Mouse (Mus musculus): Measurements from ENCODE around the gene Bicdl1. TPM values are rescaled to one million over a fixed set of nuclear protein-coding genes. Genes with fewer than 3 reads are reported as not detected.
A peak's percentile ranks its signal among the peaks of the same experiment; 100 is the strongest.

Bicdl1 gene
- polyA plus RNA-seq, 1 experiment: 15.5 TPM

GRCm38 (mm10) chr5:115748316-115748715 lies 16.9 kb upstream of the Bicdl1 start:
- WGBS: 75% methylated on average over 8 of the region's 8 CpGs
- no peaks in the 10 kb centered on the region for H3K4me1 ChIP-seq (ENCODE audit: control insufficient read depth, insufficient read depth, insufficient read length, low read length)

GRCm38 (mm10) chr5:115745319-115745718 lies 13.9 kb upstream of the Bicdl1 start:
- no peak overlapping the region for H3K27ac ChIP-seq (ENCODE audit: insufficient read depth, low read depth, low read length)
- 80% methylated on average over 15 of the region's 15 CpGs for WGBS
- no peak overlapping the region for H3K4me3 ChIP-seq (ENCODE audit: low read depth, low read length)
- no peaks in the 10 kb centered on the region for H3K36me3 ChIP-seq (ENCODE audit: control insufficient read depth, insufficient read depth, low read length)
- H3K27me3 ChIP-seq (ENCODE audit: control insufficient read depth, insufficient read depth, low read length): no peaks in the 10 kb centered on the region
- H3K4me1 ChIP-seq (ENCODE audit: control insufficient read depth, insufficient read depth, insufficient read length, low read length): no peaks in the 10 kb centered on the region
- TF ChIP-seq POLR2A (IDR thresholded peaks at IDR 0.05; ENCODE audit: low read depth, low read length) (no peak), CTCF (IDR thresholded peaks at IDR 0.05; ENCODE audit: extremely low read depth, insufficient read length, insufficient replicate concordance, low read depth, low read length) (no peak)

More at GRCm38 (mm10) chr5:115748316-115748715, 16.9 kb upstream of the Bicdl1 start:
- H3K27ac ChIP-seq (ENCODE audit: insufficient read depth, low read depth, low read length): no peak overlapping the region
- H3K27me3 ChIP-seq (ENCODE audit: control insufficient read depth, insufficient read depth, low read length): no peaks in the 10 kb centered on the region
- H3K4me3 ChIP-seq (ENCODE audit: low read depth, low read length): no peak overlapping the region
- TF ChIP-seq POLR2A (IDR thresholded peaks at IDR 0.05; ENCODE audit: low read depth, low read length) (no peak), CTCF (IDR thresholded peaks at IDR 0.05; ENCODE audit: extremely low read depth, insufficient read length, insufficient replicate concordance, low read depth, low read length) (no peak)
- H3K36me3 ChIP-seq (ENCODE audit: control insufficient read depth, insufficient read depth, low read length): no peaks in the 10 kb centered on the region

- TF ChIP-seq POLR2A (IDR thresholded peaks at IDR 0.05; ENCODE audit: low read depth, low read length) (no peak), CTCF (IDR thresholded peaks at IDR 0.05; ENCODE audit: extremely low read depth, insufficient read length, insufficient replicate concordance, low read depth, low read length) (no peak)
- WGBS: 92% methylated on average over 5 of the region's 5 CpGs
- Histone ChIP-seq H3K4me1 (ENCODE audit: control insufficient read depth, insufficient read depth, insufficient read length, low read length) (no peaks in the 10 kb centered on the region), H3K27me3 (ENCODE audit: control insufficient read depth, insufficient read depth, low read length) (no peaks in the 10 kb centered on the region; the same call in 1 of the 2 replicates), H3K27ac (ENCODE audit: insufficient read depth, low read depth, low read length) (no peak overlapping the region), H3K4me3 (ENCODE audit: low read depth, low read length) (no peak overlapping the region), H3K36me3 (ENCODE audit: control insufficient read depth, insufficient read depth, low read length) (no peaks in the 10 kb centered on the region)
These were observed 6.6 kb upstream of the Bicdl1 start for GRCm38 (mm10) chr5:115738032-115738431.

- Histone ChIP-seq H3K4me1 (ENCODE audit: control insufficient read depth, insufficient read depth, insufficient read length, low read length) (peaks cover 11% of the 10 kb centered on the region), H3K27me3 (ENCODE audit: control insufficient read depth, insufficient read depth, low read length) (peaks cover 10% of the 10 kb centered on the region), H3K36me3 (ENCODE audit: control insufficient read depth, insufficient read depth, low read length) (no peaks in the 10 kb centered on the region), H3K27ac (ENCODE audit: insufficient read depth, low read depth, low read length) (no peak overlapping the region), H3K4me3 (ENCODE audit: low read depth, low read length) (no peak overlapping the region)
- no peak for TF ChIP-seq CTCF (IDR thresholded peaks at IDR 0.05; ENCODE audit: extremely low read depth, insufficient read length, insufficient replicate concordance, low read depth, low read length)
- 81% methylated on average over 2 of the region's 2 CpGs for WGBS
These were observed 3.1 kb upstream of the Bicdl1 start for GRCm38 (mm10) chr5:115734570-115734969.

- under 1% methylated on average over 9 of the region's 9 CpGs for WGBS
- peaks cover 11% of the 10 kb centered on the region for H3K4me1 ChIP-seq (ENCODE audit: control insufficient read depth, insufficient read depth, insufficient read length, low read length)
- H3K27me3 ChIP-seq (ENCODE audit: control insufficient read depth, insufficient read depth, low read length): peaks cover 10% of the 10 kb centered on the region
- H3K4me3 ChIP-seq (ENCODE audit: low read depth, low read length): peak overlapping the region; percentile 95
- no peaks in the 10 kb centered on the region for H3K36me3 ChIP-seq (ENCODE audit: control insufficient read depth, insufficient read depth, low read length)
- no peak overlapping the region for H3K27ac ChIP-seq (ENCODE audit: insufficient read depth, low read depth, low read length)
- TF ChIP-seq CTCF (IDR thresholded peaks at IDR 0.05; ENCODE audit: extremely low read depth, insufficient read length, insufficient replicate concordance, low read depth, low read length): no peak
- TF ChIP-seq POLR2A (IDR thresholded peaks at IDR 0.05; ENCODE audit: low read depth, low read length): no peak
These were observed 1.4 kb upstream of the Bicdl1 start for GRCm38 (mm10) chr5:115732849-115733216.

- Histone ChIP-seq H3K27me3 (ENCODE audit: control insufficient read depth, insufficient read depth, low read length) (peaks cover 10% of the 10 kb centered on the region), H3K4me3 (ENCODE audit: low read depth, low read length) (peak overlapping the region; percentile 95), H3K4me1 (ENCODE audit: control insufficient read depth, insufficient read depth, insufficient read length, low read length) (peaks cover 11% of the 10 kb centered on the region), H3K36me3 (ENCODE audit: control insufficient read depth, insufficient read depth, low read length) (no peaks in the 10 kb centered on the region), H3K27ac (ENCODE audit: insufficient read depth, low read depth, low read length) (peak overlapping the region; percentile 33; the same call in 1 of the 2 replicates)
- TF ChIP-seq CTCF (IDR thresholded peaks at IDR 0.05; ENCODE audit: extremely low read depth, insufficient read length, insufficient replicate concordance, low read depth, low read length) (no peak), POLR2A (IDR thresholded peaks at IDR 0.05; ENCODE audit: low read depth, low read length) (no peak)
- WGBS: 1% methylated on average over 82 of the region's 91 CpGs
These were observed 891 bp upstream of the Bicdl1 start for GRCm38 (mm10) chr5:115732176-115732848.

- Histone ChIP-seq H3K36me3 (ENCODE audit: control insufficient read depth, insufficient read depth, low read length) (no peaks in the 10 kb centered on the region), H3K27ac (ENCODE audit: insufficient read depth, low read depth, low read length) (peak overlapping the region; percentile 33; the same call in 1 of the 2 replicates), H3K4me3 (ENCODE audit: low read depth, low read length) (peak overlapping the region; percentile 95), H3K27me3 (ENCODE audit: control insufficient read depth, insufficient read depth, low read length) (peaks cover 10% of the 10 kb centered on the region), H3K4me1 (ENCODE audit: control insufficient read depth, insufficient read depth, insufficient read length, low read length) (peaks cover 11% of the 10 kb centered on the region)
- WGBS: under 1% methylated on average over 66 of the region's 72 CpGs
- TF ChIP-seq POLR2A (IDR thresholded peaks at IDR 0.05; ENCODE audit: low read depth, low read length) (no peak), CTCF (IDR thresholded peaks at IDR 0.05; ENCODE audit: extremely low read depth, insufficient read length, insufficient replicate concordance, low read depth, low read length) (no peak)
These were observed 333 bp upstream of the Bicdl1 start for GRCm38 (mm10) chr5:115731732-115732175.
